ENCODE assay signal across 11 mouse cellular contexts in genomic region chr2:31061868-31062628, GRCm38 (mm10).
A peak's percentile ranks its signal among the peaks of the same experiment; 100 is the strongest.
DNase-seq lines count a peak whose midpoint lies in the region; ATAC-seq and TF ChIP-seq lines count a peak whose summit lies in the region.
"Had no signal": no experiment of that assay in that cellular context is flagged by ENCODE, and none has a peak within 500 bp of the region (broad histone marks: within the 10 kb centered on the region; RNA-seq: fewer than 3 reads in every experiment).

No protein-coding gene starts in this region.

- TF ChIP-seq POLR2A in spleen, adult 2 months (IDR thresholded peaks at IDR 0.05; ENCODE audit: low read depth, low read length), result no peak

- no peak for TF ChIP-seq CTCF in spleen, adult 2 months (IDR thresholded peaks at IDR 0.05; ENCODE audit: extremely low read depth, insufficient read depth, insufficient read length, insufficient replicate concordance)

- H3K4me3 ChIP-seq in spleen, adult 2 months (ENCODE audit: extremely low read depth, insufficient read depth, insufficient read length), result peak overlapping the region; percentile 54; the same call in 1 of the 2 replicates
- no peak overlapping the region for H3K4me3 ChIP-seq in liver, embryonic 15.5 days (replicated peaks)

- peak overlapping the region; percentile 60 for H3K4me2 ChIP-seq in liver, embryonic 15.5 days

- WGBS in spleen, adult 2 months, result 10% methylated on average over 10 of the region's 10 CpGs
- 25% methylated on average over 10 of the region's 10 CpGs for WGBS in liver, embryonic 15.5 days (ENCODE audit: insufficient replicate concordance)

- DNase-seq in spleen, adult 2 months (ENCODE audit: low read depth in 1 of 2, low spot score in 2 of 2), result peak; percentile 38 to 69
- no peak for DNase-seq in spleen, postnatal 14 days (ENCODE audit: low spot score in 2 of 2)
- DNase-seq in T-cell, adult 2 months (ENCODE audit: low spot score), result peak; percentile 57
- DNase-seq in thymus, postnatal 25 days, result peak; percentile 37
- DNase-seq in heart, adult 9 months (ENCODE audit: low spot score in 2 of 2), result no peak
- no peak for DNase-seq in ovary, postnatal 10 days (ENCODE audit: low spot score)
- DNase-seq in heart, postnatal 36 days, result no peak
- DNase-seq: heart, postnatal 10 days; retina, postnatal 1 day had no signal

- intact Hi-C loops in heart, postnatal 36 days (cut with DNase I), result no loop called here

- H3K9me3 ChIP-seq in liver, embryonic 15.5 days (replicated peaks), result no peaks in the 10 kb centered on the region

- peaks cover 12% of the 10 kb centered on the region; the same call in 1 of the 2 replicates for H3K4me1 ChIP-seq in spleen, adult 2 months (ENCODE audit: control insufficient read depth, insufficient read depth, insufficient read length)
- peaks cover 26% of the 10 kb centered on the region for H3K4me1 ChIP-seq in liver, embryonic 15.5 days (replicated peaks)

- no peaks in the 10 kb centered on the region for H3K27me3 ChIP-seq in spleen, adult 2 months (ENCODE audit: control insufficient read depth, insufficient read depth, low read length)
- no peaks in the 10 kb centered on the region for H3K27me3 ChIP-seq in liver, embryonic 15.5 days

- no peak overlapping the region for H3K9ac ChIP-seq in liver, embryonic 15.5 days

- peak overlapping the region; percentile 98 for H3K27ac ChIP-seq in spleen, adult 2 months (ENCODE audit: insufficient read depth, low read length)
- H3K27ac ChIP-seq in liver, embryonic 15.5 days (replicated peaks), result peak overlapping the region; percentile 59; the same call in 1 of the 2 replicates

- peaks cover 11% of the 10 kb centered on the region for H3K36me3 ChIP-seq in spleen, adult 2 months (ENCODE audit: control insufficient read depth, insufficient read depth, low read length)
- H3K36me3 ChIP-seq in liver, embryonic 15.5 days (replicated peaks), result peaks cover 5% of the 10 kb centered on the region; the same call in 1 of the 2 replicates

- ATAC-seq in liver, embryonic 15.5 days (ENCODE audit: insufficient read depth), result no peak
- ATAC-seq: midbrain, embryonic 16.5 days had no signal

Comparison
In these comparisons a context has a peak if more than half of its experiments do, and no peak if none do; other contexts are left out.
1. DNase-seq: peak in spleen, adult 2 months (2 of 2), T-cell, adult 2 months (single experiment) and thymus, postnatal 25 days (single experiment); none in spleen, postnatal 14 days (0 of 2), heart, adult 9 months (0 of 2), ovary, postnatal 10 days (single experiment) and heart, postnatal 36 days (0 of 2).